8 mouse cellular contexts compared by ENCODE assay signal in genomic region chr8:65037117-65037533, GRCm38 (mm10). TPM values are rescaled to one million over a fixed set of nuclear protein-coding genes. Genes with fewer than 3 reads are reported as not detected.
A peak's percentile ranks its signal among the peaks of the same experiment; 100 is the strongest.
DNase-seq lines count a peak whose midpoint lies in the region; ATAC-seq and TF ChIP-seq lines count a peak whose summit lies in the region.

Gene Apela, minus strand, starts transcription at chr8:65037336.

- H3K4me1 ChIP-seq in ES-E14 (ENCODE audit: control insufficient read depth in 2 of 2, insufficient read depth in 2 of 2, low read length in 2 of 2, poor library complexity in 1 of 2): peaks cover 8 to 16% of the 10 kb centered on the region in 2 experiments
- H3K4me1 ChIP-seq in bone marrow, adult 2 months (ENCODE audit: control insufficient read depth, insufficient read depth, low read length): no peaks in the 10 kb centered on the region
- H3K4me1 ChIP-seq in heart, embryonic 16.5 days (ENCODE audit: control insufficient read depth, insufficient read depth, low read length): no peaks in the 10 kb centered on the region; the same call in 1 of the 2 replicates

- no peak for ATAC-seq in heart, embryonic 16.5 days (replicated peaks; ENCODE audit: extremely low read depth, insufficient read depth, low FRiP score)

- in situ Hi-C loops in ES-E14 (cut with MboI; ENCODE audit: low sequenced_read_pairs in 2 of 2, unreplicated experiment in 2 of 2): no loop called here

- no peaks in the 10 kb centered on the region for H3K36me3 ChIP-seq in ES-E14 (ENCODE audit: control insufficient read depth, insufficient read depth, low read length, poor library complexity, severe bottlenecking)
- no peaks in the 10 kb centered on the region for H3K36me3 ChIP-seq in heart, embryonic 16.5 days (ENCODE audit: control insufficient read depth, insufficient read depth)

- TF ChIP-seq CTCF in bone marrow, adult 2 months (IDR thresholded peaks at IDR 0.05; ENCODE audit: control insufficient read depth, insufficient read depth, low read length): no peak

- H3K27me3 ChIP-seq in heart, embryonic 16.5 days (ENCODE audit: control insufficient read depth, insufficient read depth, low read length): no peaks in the 10 kb centered on the region

- no peak for TF ChIP-seq POLR2A in bone marrow, adult 2 months (IDR thresholded peaks at IDR 0.05; ENCODE audit: borderline replicate concordance, control insufficient read depth, low read depth, low read length)

- H3K9me3 ChIP-seq in ES-E14 (ENCODE audit: control insufficient read depth, insufficient read depth, low read depth, low read length): no peaks in the 10 kb centered on the region
- H3K9me3 ChIP-seq in heart, embryonic 16.5 days (replicated peaks; ENCODE audit: control insufficient read depth, low read length): no peaks in the 10 kb centered on the region

- H3K4me2 ChIP-seq in heart, embryonic 16.5 days (ENCODE audit: low read depth, low read length): peak within 1 kb of the TSS; percentile 82

- H3K9ac ChIP-seq in ES-E14 (ENCODE audit: insufficient read depth, low read depth, low read length, poor library complexity, severe bottlenecking): no peak within 1 kb of the TSS
- peak within 1 kb of the TSS; percentile 43; the same call in 1 of the 2 replicates for H3K9ac ChIP-seq in heart, embryonic 16.5 days (ENCODE audit: low read length)

- H3K4me3 ChIP-seq in ES-E14 (ENCODE audit: insufficient read depth in 1 of 2, low read depth in 1 of 2, low read length in 2 of 2, poor library complexity in 1 of 2, severe bottlenecking in 1 of 2): peak within 1 kb of the TSS; percentile 63 to 66
- no peak within 1 kb of the TSS for H3K4me3 ChIP-seq in bone marrow, adult 2 months (replicated peaks; ENCODE audit: control insufficient read depth, low read depth, low read length)
- peak within 1 kb of the TSS; percentile 54 for H3K4me3 ChIP-seq in heart, embryonic 16.5 days (ENCODE audit: low read length)

- DNase-seq in ES-E14 (ENCODE audit: low read depth, low spot score): no peak
- DNase-seq in kidney, postnatal 36 days: peak; percentile 61 to 70
- peak; percentile 47 for DNase-seq in lung, postnatal 10 days
- DNase-seq in gastrocnemius, adult 8-10 months (ENCODE audit: low spot score in 2 of 2): no peak
- no peak for DNase-seq in cerebellum, adult 9-10 months
- DNase-seq in urinary bladder, adult 2 months (ENCODE audit: low spot score): no peak

- H3K27ac ChIP-seq in ES-E14 (ENCODE audit: insufficient read depth, low read depth, low read length, poor library complexity, severe bottlenecking): no peak within 1 kb of the TSS
- H3K27ac ChIP-seq in bone marrow, adult 2 months (ENCODE audit: control insufficient read depth, insufficient read depth, low read depth, low read length, poor library complexity): no peak within 1 kb of the TSS
- no peak within 1 kb of the TSS for H3K27ac ChIP-seq in heart, embryonic 16.5 days (ENCODE audit: low read length)

- WGBS in bone marrow, adult 2 months: 7% methylated on average over 8 of the region's 8 CpGs
- WGBS in heart, embryonic 16.5 days: 1% methylated on average over 8 of the region's 8 CpGs

TF ChIP-seq in ES-E14, 5 proteins besides CTCF, POLR2A, EP300 and RAD21:
- TF ChIP-seq MAFK (IDR thresholded peaks at IDR 0.05; ENCODE audit: insufficient read depth, low read depth, low read length) (no peak), CHD2 (IDR thresholded peaks at IDR 0.05; ENCODE audit: low read depth, low read length) (no peak), HCFC1 (IDR thresholded peaks at IDR 0.05; ENCODE audit: borderline replicate concordance, insufficient read depth, low read length) (no peak; the same call in 1 of the 2 replicates), ZC3H11A (IDR thresholded peaks at IDR 0.05; ENCODE audit: borderline replicate concordance, low read depth, low read length) (no peak)

RNA-seq across cellular contexts. Expression of gene Apela, which starts in this region (rescaled TPM):
- total RNA-seq in ES-E14 (2012; rRNA removed): 12.7 and 22.8 TPM in 2 replicates
- 13.4 TPM in 1 of 2 replicates, not detected in the other for polyA plus RNA-seq in bone marrow, adult 2 months (2011; ENCODE audit: insufficient read depth, insufficient read length, low replicate concordance, missing spikeins)
- 2.9 and 4.3 TPM in 2 replicates for polyA plus RNA-seq in heart, embryonic 16.5 days (2015; fragmentation: Nextera tagmentation; extraction: Ambion mirVana)
- not detected for total RNA-seq in gastrocnemius, adult 8-10 months (2022)
- 0.76 and 0.84 TPM in 2 replicates for polyA plus RNA-seq in urinary bladder, adult 2 months (2012; rRNA removed)

Comparison
In these comparisons a context has a peak if more than half of its experiments do, and no peak if none do; other contexts are left out.
1. RNA of gene Apela (total RNA-seq): 12.7 to 22.8 TPM in ES-E14; not detected in gastrocnemius, adult 8-10 months; every median in the first group is over 10 times any median in the second.
2. DNase-seq: peak in kidney, postnatal 36 days (2 of 2) and lung, postnatal 10 days (single experiment); none in ES-E14 (single experiment), gastrocnemius, adult 8-10 months (0 of 2), cerebellum, adult 9-10 months (single experiment) and urinary bladder, adult 2 months (single experiment).